In genomic region chr10:36805265-36805664, GRCm38 (mm10) we compare ENCODE assay signal across 13 mouse cellular contexts.
"Had no signal": no experiment of that assay in that cellular context is flagged by ENCODE, and none has a peak within 500 bp of the region (broad histone marks: within the 10 kb centered on the region; RNA-seq: fewer than 3 reads in every experiment).

No protein-coding gene starts in this region.

- H3K9me3 ChIP-seq: limb, embryonic 12.5 days; liver, embryonic 13.5 days; lung, embryonic 15.5 days; neural tube, embryonic 13.5 days had no signal

- H3K27me3 ChIP-seq: limb, embryonic 12.5 days; liver, embryonic 13.5 days; lung, embryonic 15.5 days; neural tube, embryonic 13.5 days had no signal

- H3K27ac ChIP-seq: limb, embryonic 12.5 days; liver, embryonic 13.5 days; lung, embryonic 15.5 days; neural tube, embryonic 13.5 days had no signal

- H3K4me2 ChIP-seq: limb, embryonic 12.5 days; liver, embryonic 13.5 days; lung, embryonic 15.5 days; neural tube, embryonic 13.5 days had no signal

- H3K4me1 ChIP-seq: liver, embryonic 13.5 days; lung, embryonic 15.5 days had no signal

- H3K9ac ChIP-seq: limb, embryonic 12.5 days; liver, embryonic 13.5 days; liver, postnatal 0 days; lung, embryonic 15.5 days; neural tube, embryonic 13.5 days had no signal

- DNase-seq: kidney, adult 8-10 months; kidney, postnatal 25 days; layer of hippocampus, adult 9-11 months; layer of hippocampus, postnatal 36 days; liver; liver, embryonic 13.5 days; liver, postnatal 0 days; right cerebral cortex, adult 18-20 months; right cerebral cortex, postnatal 25 days; thymus, postnatal 4 days had no signal

- ATAC-seq: liver, postnatal 0 days had no signal

- H3K36me3 ChIP-seq: limb, embryonic 12.5 days; liver, embryonic 13.5 days; lung, embryonic 15.5 days; neural tube, embryonic 13.5 days had no signal

- H3K4me3 ChIP-seq: limb, embryonic 12.5 days; liver, embryonic 13.5 days; lung, embryonic 15.5 days; neural tube, embryonic 13.5 days had no signal
